Mouse (Mus musculus): ENCODE results near the gene Fus. TPM values are rescaled to one million over a fixed set of nuclear protein-coding genes. Genes with fewer than 3 reads are reported as not detected.

The Fus gene
- polyA plus RNA-seq, 1 experiment: 380 TPM

- Histone ChIP-seq H3K27ac (ENCODE audit: insufficient read depth, low read length) (no peak overlapping the region), H3K4me1 (ENCODE audit: control insufficient read depth, insufficient read depth, low read length) (no peaks in the 10 kb centered on the region), H3K4me3 (ENCODE audit: insufficient read depth, low read length) (no peak overlapping the region)
- no peak for TF ChIP-seq POLR2A (IDR thresholded peaks at IDR 0.05; ENCODE audit: extremely low read depth, insufficient read depth, low read length)
- TF ChIP-seq CTCF (IDR thresholded peaks at IDR 0.05; ENCODE audit: extremely low read depth, insufficient read depth, low read length): no peak
Observed at GRCm38 (mm10) chr7:128032989-128033293, 65.7 kb downstream of the Fus start.

DNA sequence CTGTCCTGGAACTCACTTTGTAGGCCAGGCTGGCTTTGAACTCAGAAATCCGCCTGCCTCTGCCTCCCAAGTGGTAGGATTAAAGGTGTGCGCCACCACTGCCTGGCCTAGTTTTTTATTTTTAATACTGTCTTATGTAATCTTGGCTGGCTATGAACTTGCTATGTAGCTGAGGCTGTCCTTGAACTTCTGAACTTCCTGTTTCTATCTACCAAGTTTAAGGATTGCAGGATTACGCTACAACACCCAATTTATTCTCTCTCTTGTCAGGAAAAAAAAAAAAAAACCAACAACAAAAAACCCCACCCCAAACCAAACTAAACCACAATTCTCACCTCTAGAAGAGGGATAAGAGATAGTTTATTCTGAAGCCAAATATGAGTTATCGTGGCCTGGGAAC lies 66.4 kb downstream of the Fus start:
- no peak for TF ChIP-seq CTCF (IDR thresholded peaks at IDR 0.05; ENCODE audit: extremely low read depth, insufficient read depth, low read length)
- TF ChIP-seq POLR2A (IDR thresholded peaks at IDR 0.05; ENCODE audit: extremely low read depth, insufficient read depth, low read length): no peak

More for the DNA sequence above, 66.4 kb downstream of the Fus start:
- Histone ChIP-seq H3K27ac (ENCODE audit: insufficient read depth, low read length) (no peak overlapping the region), H3K4me3 (ENCODE audit: insufficient read depth, low read length) (no peak overlapping the region), H3K4me1 (ENCODE audit: control insufficient read depth, insufficient read depth, low read length) (no peaks in the 10 kb centered on the region)

Other genes starting within 250 kb of the Fus start
- not detected in 2 replicates for gene Ctf2, start 235.3 kb upstream of the Fus start, polyA plus RNA-seq (2012; rRNA removed)
- gene Fbxl19, start 222.9 kb upstream of the Fus start, polyA plus RNA-seq (2012; rRNA removed): 59.2 and 60.7 TPM in 2 replicates
- 24.6 and 25.0 TPM in 2 replicates for gene Orai3, start 197.6 kb upstream of the Fus start, polyA plus RNA-seq (2012; rRNA removed)
- gene Setd1a, start 190.8 kb upstream of the Fus start, polyA plus RNA-seq (2012; rRNA removed): 15.7 and 16.4 TPM in 2 replicates
- gene Gm49388, start 181.8 kb upstream of the Fus start, polyA plus RNA-seq (2012; rRNA removed): not detected in 2 replicates
- gene Hsd3b7, start 166.9 kb upstream of the Fus start, polyA plus RNA-seq (2012; rRNA removed): 14.2 and 14.5 TPM in 2 replicates
- gene Stx4a, start 143.2 kb upstream of the Fus start, polyA plus RNA-seq (2012; rRNA removed): 118 and 122 TPM in 2 replicates
- gene Stx1b, start 142.9 kb upstream of the Fus start, polyA plus RNA-seq (2012; rRNA removed): 381 and 383 TPM in 2 replicates
- gene Zfp646, start 91.2 kb upstream of the Fus start, polyA plus RNA-seq (2012; rRNA removed): 14.9 and 15.1 TPM in 2 replicates
- gene Zfp668, start 90.6 kb upstream of the Fus start, polyA plus RNA-seq (2012; rRNA removed): 12.9 and 13.5 TPM in 2 replicates
- gene Prss53, start 76.5 kb upstream of the Fus start, polyA plus RNA-seq (2012; rRNA removed): 4.1 and 4.6 TPM in 2 replicates
- not detected in 2 replicates for gene Gm21974, start 72.0 kb upstream of the Fus start, polyA plus RNA-seq (2012; rRNA removed)
- gene Vkorc1, start 71.8 kb upstream of the Fus start, polyA plus RNA-seq (2012; rRNA removed): 56.8 and 67.0 TPM in 2 replicates
- gene Bckdk, start 63.4 kb upstream of the Fus start, polyA plus RNA-seq (2012; rRNA removed): 55.7 and 59.2 TPM in 2 replicates
- gene Kat8, start 54.9 kb upstream of the Fus start, polyA plus RNA-seq (2012; rRNA removed): 39.1 and 44.1 TPM in 2 replicates
- gene Prss8, start 37.4 kb upstream of the Fus start, polyA plus RNA-seq (2012; rRNA removed): 0.08 and 0.15 TPM in 2 replicates
- 17.0 and 17.9 TPM in 2 replicates for gene Prss36, start 20.7 kb upstream of the Fus start, polyA plus RNA-seq (2012; rRNA removed)
- gene Pycard, start 26.4 kb downstream of the Fus start, polyA plus RNA-seq (2012; rRNA removed): 8.9 and 10.6 TPM in 2 replicates
- gene Trim72, start 36.5 kb downstream of the Fus start, polyA plus RNA-seq (2012; rRNA removed): 1.6 and 1.7 TPM in 2 replicates
- gene Itgam, start 95.2 kb downstream of the Fus start, polyA plus RNA-seq (2012; rRNA removed): 15.2 and 15.4 TPM in 2 replicates
- gene Gm49368, start 95.2 kb downstream of the Fus start, polyA plus RNA-seq (2012; rRNA removed): 0.02 and 0.10 TPM in 2 replicates
- gene Itgax, start 162.1 kb downstream of the Fus start, polyA plus RNA-seq (2012; rRNA removed): 0.21 and 0.23 TPM in 2 replicates
- gene Itgad, start 186.9 kb downstream of the Fus start, polyA plus RNA-seq (2012; rRNA removed): 0.67 and 0.87 TPM in 2 replicates
- 29.5 and 36.4 TPM in 2 replicates for gene Cox6a2, start 238.9 kb downstream of the Fus start, polyA plus RNA-seq (2012; rRNA removed)

Measured in cortical plate, adult 2 months (tissue).